Mouse (Mus musculus): Measurements from ENCODE around the gene Cdipt.

The Cdipt gene

GRCm38 (mm10) chr7:127024755-127025555 lies 49.2 kb downstream of the Cdipt start:
- peak; percentile 64 to 75 for DNase-seq (ENCODE audit: low spot score in 2 of 2)

DNA sequence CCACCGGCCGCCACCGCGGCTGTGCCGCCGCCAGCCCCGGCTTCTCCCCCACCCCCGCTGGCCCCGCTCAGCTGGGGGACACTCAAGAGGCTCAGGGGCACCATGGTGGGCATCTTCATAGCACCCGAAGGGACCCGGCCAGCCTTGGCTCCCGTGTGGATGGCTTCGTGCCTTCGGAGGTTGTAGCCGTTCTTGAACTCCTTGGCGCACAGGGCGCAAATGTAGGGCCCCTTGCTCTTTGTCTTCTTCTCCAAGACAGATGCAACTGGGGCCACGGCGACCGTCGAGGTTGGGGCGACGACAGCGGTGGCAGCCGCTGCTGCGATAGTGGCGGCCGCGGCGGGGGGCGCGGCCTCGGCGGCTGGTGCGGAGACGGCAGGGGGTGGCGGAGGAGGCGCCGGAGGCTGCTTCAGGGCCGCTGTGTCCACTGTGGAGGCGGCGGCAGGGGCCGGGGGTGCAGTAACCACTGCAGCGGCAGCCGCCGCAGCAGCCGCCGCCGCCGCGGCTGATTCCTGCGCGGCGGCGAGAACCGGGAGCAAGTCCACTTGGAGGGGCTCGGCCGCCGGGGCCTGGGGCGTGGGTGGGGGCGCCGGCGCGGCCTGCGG lies 49.9 kb downstream of the Cdipt start:
- peak in 1 of 2 experiments; percentile 54 for DNase-seq (ENCODE audit: low spot score in 2 of 2)

- peak; percentile 49 to 62 for DNase-seq (ENCODE audit: low spot score in 2 of 2)
Measured at GRCm38 (mm10) chr7:127026161-127026600, 50.5 kb downstream of the Cdipt start.

DNA sequence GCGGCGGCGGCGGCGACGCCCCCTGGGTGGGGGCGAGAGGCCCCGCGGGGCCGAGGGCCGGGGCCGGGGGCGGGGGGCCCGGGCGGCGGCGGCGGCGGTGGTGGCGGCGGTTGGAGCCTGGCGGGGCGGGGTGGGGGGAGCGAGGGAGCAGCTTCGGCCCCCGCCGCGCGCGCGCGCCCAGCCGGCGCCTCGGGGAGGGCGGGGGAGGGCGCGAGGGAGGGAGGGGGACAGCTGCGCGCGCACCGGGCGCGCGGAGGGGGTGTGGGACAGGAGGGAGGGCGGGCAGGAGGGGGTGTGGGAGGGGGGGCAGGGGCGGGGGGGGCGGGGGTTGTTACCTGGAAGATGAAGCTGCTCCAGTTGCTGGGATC lies 50.9 kb downstream of the Cdipt start:
- peak; percentile 63 to 73 for DNase-seq (ENCODE audit: low spot score in 2 of 2)

DNA sequence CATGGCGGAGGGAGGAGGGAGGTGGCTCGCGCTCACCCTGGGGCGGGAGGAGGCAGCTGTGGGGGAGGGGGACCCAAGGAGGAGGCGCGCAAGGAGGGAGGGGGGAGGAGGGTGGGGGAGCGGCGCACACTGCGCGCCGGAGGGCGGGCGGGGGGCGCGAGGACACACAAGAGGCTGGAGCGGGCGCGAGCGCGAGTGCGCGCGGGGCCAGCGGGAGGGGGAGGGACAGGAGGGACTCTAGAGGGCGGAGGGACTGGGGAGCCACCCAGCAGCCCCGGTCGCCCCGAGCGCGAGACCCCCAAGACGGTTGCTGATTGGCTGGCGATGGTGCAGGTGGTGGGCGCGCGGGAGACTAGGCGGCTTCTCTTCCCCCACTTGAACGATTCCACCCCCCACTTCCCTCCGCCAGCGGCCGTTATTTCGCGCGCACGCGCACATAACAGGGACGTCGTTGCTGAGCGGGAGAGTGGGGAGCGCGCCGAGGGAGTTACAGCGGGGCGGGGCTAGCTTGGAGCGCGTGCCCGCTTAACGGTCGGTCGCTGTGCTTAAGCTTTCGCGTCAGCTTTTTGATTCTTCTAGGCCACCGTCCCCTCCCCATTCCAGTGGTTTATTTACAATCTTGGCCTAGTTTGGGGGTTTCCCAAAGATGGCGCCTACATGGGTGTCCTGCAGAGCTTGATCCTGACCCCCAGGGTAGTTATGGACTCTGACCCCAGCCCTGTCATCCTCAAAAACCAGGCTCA lies 51.4 kb downstream of the Cdipt start, which contains the start of gene Maz:
Gene Maz, minus strand, starts transcription at position 54 of the 743 bp plus-strand sequence.
- DNase-seq (ENCODE audit: low spot score in 2 of 2): peak; percentile 97 to 98

DNA sequence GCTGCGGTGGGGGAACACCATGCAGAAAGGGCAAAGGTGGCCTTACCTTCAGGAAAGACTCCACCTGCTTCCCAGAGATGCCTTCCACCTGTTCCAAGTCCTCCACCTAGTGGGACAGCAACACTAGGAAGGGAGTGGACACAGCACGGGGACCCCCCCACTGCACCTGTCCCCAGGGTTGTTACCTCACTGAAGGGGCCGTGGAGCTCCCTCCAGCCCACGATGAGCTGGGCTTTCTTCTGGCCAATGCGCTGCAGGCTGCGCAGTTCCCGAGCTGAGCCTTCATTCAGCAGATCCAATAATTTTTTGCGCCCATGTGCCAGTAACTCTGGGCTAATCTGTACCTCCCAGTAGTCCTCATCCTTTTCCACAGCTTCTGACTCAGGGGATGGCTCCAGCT lies 52.2 kb downstream of the Cdipt start:
- no peak for DNase-seq (ENCODE audit: low spot score in 2 of 2)

Data from spleen, postnatal 14 days (tissue).